Mouse (Mus musculus): ENCODE results near the gene Ptpn14.

Ptpn14 gene

GRCm38 (mm10) chr1:189811778-189812177, 83.7 kb downstream of the Ptpn14 start:
- DNase-seq (ENCODE audit: low spot score): no peak

GRCm38 (mm10) chr1:189814385-189814784, 86.3 kb downstream of the Ptpn14 start:
- no peak for DNase-seq (ENCODE audit: low spot score)

GRCm38 (mm10) chr1:189817089-189817488, 89.0 kb downstream of the Ptpn14 start:
- no peak for DNase-seq (ENCODE audit: low spot score)

- no peak for DNase-seq (ENCODE audit: low spot score)
Observed at GRCm38 (mm10) chr1:189817810-189818209, 89.7 kb downstream of the Ptpn14 start.

GRCm38 (mm10) chr1:189820111-189820510, 92.0 kb downstream of the Ptpn14 start:
- no peak for DNase-seq (ENCODE audit: low spot score)

GRCm38 (mm10) chr1:189824436-189824835, 96.4 kb downstream of the Ptpn14 start:
- no peak for DNase-seq (ENCODE audit: low spot score)

GRCm38 (mm10) chr1:189830391-189830790, 102.3 kb downstream of the Ptpn14 start:
- DNase-seq (ENCODE audit: low spot score): no peak

GRCm38 (mm10) chr1:189830797-189831232, 102.7 kb downstream of the Ptpn14 start:
- no peak for DNase-seq (ENCODE audit: low spot score)

GRCm38 (mm10) chr1:189833351-189833750, 105.3 kb downstream of the Ptpn14 start:
- DNase-seq (ENCODE audit: low spot score): no peak

- DNase-seq (ENCODE audit: low spot score): peak; percentile 71
Observed at GRCm38 (mm10) chr1:189834166-189834565, 106.1 kb downstream of the Ptpn14 start.

GRCm38 (mm10) chr1:189846319-189846718, 118.3 kb downstream of the Ptpn14 start:
- no peak for DNase-seq (ENCODE audit: low spot score)

- DNase-seq (ENCODE audit: low spot score): no peak
Observed at GRCm38 (mm10) chr1:189849550-189849949, 121.5 kb downstream of the Ptpn14 start.

- DNase-seq (ENCODE audit: low spot score): no peak
Observed at GRCm38 (mm10) chr1:189852051-189852450, 124.0 kb downstream of the Ptpn14 start.

GRCm38 (mm10) chr1:189852456-189852855, 124.4 kb downstream of the Ptpn14 start:
- no peak for DNase-seq (ENCODE audit: low spot score)

- no peak for DNase-seq (ENCODE audit: low spot score)
Observed at GRCm38 (mm10) chr1:189854646-189855045, 126.6 kb downstream of the Ptpn14 start.

GRCm38 (mm10) chr1:189855739-189856138, 127.7 kb downstream of the Ptpn14 start:
- no peak for DNase-seq (ENCODE audit: low spot score)

- DNase-seq (ENCODE audit: low spot score): no peak
Observed at GRCm38 (mm10) chr1:189858377-189858776, 130.3 kb downstream of the Ptpn14 start.

- DNase-seq (ENCODE audit: low spot score): no peak
Observed at GRCm38 (mm10) chr1:189860112-189860941, 132.3 kb downstream of the Ptpn14 start.

GRCm38 (mm10) chr1:189860942-189861315, 132.9 kb downstream of the Ptpn14 start:
- no peak for DNase-seq (ENCODE audit: low spot score)

- DNase-seq (ENCODE audit: low spot score): no peak
Observed at GRCm38 (mm10) chr1:189863727-189864126, 135.7 kb downstream of the Ptpn14 start.

GRCm38 (mm10) chr1:189864301-189864700, 136.2 kb downstream of the Ptpn14 start:
- DNase-seq (ENCODE audit: low spot score): no peak

GRCm38 (mm10) chr1:189864846-189865560, 136.9 kb downstream of the Ptpn14 start:
- DNase-seq (ENCODE audit: low spot score): peak; percentile 38

GRCm38 (mm10) chr1:189866621-189867020, 138.6 kb downstream of the Ptpn14 start:
- DNase-seq (ENCODE audit: low spot score): no peak
